Mouse (Mus musculus): ENCODE measurements around the gene Mmp10. TPM values are rescaled to one million over a fixed set of nuclear protein-coding genes. Genes with fewer than 3 reads are reported as not detected.

The Mmp10 gene
- not detected for total RNA-seq (2021)
- long read RNA-seq, experiment 1, result 0 reads
- long read RNA-seq, experiment 2, result 0 reads

DNA sequence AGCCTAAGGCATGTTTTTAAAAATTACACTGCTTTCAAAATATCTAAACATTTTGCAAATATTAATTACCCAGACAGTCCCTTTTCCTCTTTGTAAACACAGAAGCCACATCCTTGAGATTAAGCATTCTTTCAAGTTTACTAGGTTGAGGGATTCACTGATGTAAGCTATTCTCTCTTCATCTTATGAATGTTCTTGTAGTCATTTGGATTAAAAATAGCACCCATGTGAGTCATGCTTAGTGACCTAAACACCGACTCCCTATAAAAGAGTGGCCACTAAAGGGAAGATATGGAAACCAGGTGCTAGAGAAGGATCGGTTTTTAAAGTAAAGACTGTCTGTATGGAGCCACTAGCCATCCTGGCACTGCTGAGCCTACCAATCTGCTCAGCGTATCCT, at the start of gene Mmp10:
Gene Mmp10 (plus strand): TSS at position 302 of the 400 bp plus-strand sequence.
- no peak for DNase-seq

DNA sequence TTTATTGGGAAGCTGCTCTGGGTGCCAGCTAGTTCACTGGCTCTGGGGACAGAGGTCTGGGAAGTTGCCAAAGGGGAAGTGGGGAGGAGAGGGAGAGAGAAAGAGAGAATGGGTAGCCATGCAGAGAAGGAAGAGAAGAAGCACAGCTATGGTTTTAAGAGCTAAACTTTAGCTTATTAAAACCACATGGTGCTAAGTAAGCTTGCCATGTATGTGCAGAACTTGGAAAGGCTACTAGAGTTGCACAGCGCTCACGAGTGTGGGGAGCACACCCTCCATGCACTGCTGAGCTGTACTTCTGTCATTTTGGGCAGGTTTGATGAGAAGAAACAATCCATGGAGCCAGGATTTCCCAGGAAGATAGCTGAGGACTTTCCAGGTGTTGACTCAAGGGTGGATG, 48.9 kb upstream of the Mmp10 start:
- no peak for DNase-seq

DNA sequence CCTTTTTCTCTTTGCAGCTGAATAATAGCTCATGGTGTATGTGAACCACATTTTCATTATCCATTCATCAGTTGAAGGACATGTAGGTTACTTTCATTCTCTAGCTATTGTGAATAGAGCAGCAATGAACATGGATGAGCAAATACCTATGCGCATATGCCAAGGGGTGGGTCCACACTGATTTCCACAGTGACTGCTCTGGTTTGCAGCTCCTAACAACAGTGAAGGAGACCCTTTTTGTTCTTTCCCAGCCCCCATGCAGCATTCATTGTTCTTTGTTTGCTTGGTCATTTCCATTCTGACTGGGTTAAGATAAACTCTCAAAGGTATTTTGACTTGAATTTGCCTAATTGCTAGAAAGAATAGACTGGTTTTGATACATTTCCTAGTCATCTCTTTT, 31.9 kb upstream of the Mmp10 start:
- DNase-seq, result no peak

DNA sequence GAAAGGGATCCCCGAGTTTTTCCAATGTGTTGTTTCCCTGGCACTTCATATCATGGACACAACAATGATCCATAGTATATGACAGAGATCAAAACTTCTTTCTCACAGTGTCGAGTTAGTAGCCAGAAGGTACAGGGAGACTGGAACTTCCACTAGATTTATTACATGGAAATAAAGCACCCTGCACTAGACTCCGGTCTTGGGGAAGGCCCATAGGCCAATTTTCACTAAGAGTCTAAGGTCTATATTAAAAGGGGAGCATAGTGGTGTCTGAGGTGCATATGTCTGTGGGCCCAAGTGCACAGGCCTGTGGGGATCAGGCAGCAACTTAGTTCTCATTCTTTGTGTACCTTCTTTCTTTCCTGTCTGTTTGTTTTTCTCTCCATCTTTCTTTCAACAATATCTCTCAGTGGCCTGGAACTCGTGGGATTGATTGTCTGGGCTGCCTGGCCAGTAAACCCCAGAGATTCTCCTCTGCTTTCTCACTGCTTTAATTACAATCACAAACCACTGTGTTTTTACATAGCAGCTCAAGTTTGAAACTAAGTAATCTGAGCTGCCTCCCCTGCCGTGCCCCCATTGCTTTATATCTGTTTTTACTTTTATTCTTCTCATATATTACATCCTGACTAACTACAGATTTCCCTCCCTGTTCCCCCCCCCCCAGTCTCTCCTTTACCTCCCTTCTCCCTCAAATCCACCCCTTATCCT, 18.3 kb upstream of the Mmp10 start:
- no peak for DNase-seq

DNA sequence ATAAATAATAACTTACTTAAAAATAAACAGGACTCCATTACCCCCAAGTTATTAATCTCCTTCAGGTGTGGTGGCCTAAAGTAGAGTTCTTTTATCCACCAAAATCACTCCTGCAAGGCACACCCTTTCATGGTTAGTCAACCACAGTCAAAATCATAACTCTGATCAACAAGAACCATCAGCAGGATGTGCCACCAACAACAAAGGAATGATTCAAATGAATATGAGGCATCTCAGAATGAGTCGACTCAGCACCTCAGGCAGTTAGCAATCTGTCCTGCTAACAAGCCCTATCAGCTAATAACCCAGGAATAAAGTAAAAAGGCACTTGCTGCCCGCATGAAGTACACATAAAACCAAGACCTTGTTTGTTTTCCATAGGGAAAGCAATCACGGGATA, 1.0 kb upstream of the Mmp10 start:
- DNase-seq, result no peak

DNA sequence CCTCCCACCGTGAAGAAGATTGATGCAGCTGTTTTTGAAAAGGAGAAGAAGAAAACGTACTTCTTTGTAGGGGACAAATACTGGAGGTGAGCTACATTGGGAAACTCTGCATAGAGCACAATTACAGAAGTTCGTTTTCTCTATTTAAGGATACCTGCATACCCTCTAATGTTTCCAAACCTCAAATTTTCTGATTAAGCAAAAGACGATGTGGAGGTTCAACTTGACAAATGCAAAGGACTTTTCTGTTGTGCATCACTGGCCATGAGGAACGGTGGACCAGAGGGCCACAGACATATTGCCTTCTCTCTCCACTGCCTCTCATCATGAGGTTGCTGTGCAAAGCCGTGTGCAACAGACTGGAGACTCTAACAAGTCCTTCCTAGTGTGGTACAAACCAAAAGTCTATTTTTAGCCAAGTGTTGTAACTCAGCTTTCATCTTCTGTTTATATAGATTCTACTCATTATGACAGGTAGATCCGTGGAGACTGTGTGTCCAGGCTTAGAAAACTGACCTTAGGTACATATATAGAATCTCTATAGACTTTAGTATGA, 5.2 kb downstream of the Mmp10 start:
- no peak for DNase-seq

DNA sequence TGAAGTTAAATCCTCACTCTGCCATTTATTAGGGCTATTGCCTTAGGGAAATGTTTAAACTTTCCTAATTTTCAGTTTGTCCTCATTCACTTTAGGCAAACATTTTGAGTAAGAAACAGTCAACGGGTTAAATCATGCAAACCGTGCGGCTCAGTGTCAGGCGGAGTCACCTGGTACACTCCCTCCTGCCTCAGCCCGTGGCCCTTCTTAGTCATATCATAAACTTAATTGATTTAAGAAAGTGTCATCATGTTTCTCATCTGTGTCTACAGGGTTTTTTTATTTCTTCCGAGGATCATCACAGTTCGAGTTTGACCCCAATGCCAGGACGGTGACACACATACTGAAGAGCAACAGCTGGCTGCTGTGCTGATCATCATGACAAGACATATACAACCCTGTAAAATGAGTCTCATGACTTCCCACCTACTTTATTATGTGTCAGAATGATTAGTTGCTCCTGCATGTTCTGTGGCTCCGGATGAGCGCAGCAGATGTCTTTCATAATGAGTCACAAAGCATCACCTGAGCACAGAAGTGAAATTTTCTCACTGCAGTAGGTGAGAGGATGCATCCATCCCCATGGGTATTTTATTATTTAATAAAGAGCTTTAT, 7.6 kb downstream of the Mmp10 start:
- no peak for DNase-seq

DNA sequence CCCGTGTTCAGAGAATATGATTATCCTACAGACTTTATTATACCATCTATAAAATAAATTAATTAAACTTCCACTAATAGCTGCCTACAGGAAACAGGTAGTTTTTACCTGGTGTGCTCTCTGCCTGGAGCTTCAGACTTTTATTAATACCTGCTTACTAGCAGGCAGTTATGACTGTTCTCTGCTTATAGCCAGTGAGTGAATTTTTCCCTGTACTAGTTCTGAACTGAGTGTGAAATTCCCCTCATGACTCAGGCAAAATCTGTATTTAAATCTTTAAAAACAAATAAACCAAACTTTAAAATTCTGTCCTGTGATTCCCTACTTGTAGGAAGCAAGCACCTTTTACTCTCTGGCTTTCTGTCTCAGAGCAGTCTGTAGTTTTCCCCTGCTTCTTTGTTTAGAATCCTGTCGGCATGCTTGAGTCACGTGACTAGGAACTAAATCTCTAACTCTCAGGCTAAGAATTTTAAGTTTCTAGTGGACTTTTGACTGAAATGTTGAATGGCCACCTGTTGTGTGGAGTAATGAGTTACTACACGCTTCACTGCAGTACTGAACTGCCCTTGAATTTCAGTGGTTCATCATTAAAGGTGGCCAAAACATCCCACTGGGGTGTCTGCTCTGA, 15.9 kb downstream of the Mmp10 start:
- no peak for DNase-seq

DNA sequence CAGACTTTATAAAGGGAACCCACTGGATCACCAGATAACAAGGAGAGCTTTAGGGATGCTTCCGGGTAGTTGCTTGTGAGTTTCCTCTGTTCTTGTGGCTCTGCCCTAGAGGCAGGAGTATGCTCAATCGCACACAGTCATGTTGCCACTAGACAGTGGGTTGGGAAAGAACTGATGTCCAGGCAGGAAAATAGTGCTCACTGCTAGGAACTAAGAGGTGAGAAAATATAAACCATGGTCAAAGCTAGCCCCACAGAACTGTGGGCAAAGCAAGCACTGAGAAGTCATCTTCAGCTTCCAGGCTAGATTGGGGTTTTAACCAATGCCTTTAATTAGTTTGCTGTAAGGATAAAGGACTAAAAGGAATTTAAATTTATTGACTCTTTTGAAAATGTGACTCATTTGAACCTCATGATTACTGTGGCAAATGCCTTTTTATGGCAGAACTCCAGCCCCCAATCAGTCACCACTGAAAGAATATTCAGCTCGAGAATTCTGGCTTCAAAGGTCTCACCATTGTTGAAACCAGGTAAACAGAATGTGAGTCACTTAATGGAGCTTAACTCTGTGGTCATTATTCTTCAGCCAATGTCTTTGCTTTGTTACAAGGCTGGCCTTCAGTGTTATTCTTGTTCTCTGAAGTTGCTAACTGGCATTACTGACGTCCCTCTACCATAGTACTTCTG, 24.2 kb downstream of the Mmp10 start:
- no peak for DNase-seq

DNA sequence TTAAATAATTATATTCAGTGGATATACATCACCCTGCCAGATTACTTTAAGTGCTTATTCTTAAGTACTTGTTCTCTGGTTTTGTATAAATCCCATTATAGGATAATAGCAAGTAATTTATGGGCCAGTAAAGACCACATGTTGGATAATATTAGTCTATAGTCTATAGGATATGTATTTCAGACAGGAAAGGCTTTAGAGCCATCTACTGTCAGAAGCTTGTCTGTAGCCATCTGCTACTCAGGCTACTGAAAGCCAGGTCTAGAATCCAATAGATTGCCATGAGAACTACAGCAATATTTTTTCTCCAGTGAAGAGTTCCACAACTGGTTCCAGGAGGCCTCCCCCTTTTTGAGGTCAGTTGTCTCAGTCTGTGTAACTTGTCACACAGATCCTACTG, 40.6 kb downstream of the Mmp10 start:
- DNase-seq, result no peak

DNA sequence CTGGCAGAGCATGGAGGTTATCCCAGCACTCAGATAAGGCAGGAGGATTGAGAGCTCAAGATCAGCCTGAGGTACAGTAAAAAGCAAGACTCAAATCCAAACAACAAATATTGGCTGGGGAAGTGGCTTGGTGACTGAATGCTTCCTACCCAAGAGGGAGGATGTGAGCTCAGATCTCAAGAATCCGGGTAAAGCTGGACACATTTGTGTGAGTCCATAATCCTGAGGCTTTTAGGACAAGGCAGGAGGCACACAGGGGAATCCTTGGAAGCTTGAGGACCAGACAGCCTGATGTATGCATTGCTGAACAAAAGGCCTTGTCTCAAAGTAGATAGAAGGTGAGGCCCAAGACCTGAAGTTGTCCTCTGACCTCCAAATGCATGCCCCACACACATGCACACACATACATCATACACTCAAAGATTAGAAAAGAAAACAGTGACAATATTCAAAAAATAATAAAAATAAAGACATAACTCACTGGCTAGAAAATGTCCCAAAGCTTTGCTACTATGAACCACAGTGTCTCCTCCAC, 42.8 kb downstream of the Mmp10 start:
- DNase-seq, result no peak

DNA sequence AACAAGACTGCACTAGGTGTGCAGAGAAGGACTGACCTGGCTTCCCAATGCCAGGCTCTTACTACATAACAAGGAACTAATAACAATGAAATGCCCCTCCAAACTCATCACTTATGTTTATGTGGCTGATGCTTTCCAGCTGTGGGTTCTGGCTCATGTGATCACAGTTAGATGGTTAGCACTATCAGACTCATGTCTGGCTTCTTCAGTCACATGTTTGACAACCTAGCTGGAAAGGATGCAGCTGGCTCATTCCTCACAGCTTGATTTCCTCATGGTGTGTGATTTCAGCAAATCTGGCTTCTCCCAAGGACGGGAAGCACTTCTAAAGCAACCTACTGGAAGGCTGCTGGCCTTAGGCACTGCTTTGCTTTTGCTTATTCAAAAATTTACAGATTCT, 43.3 kb downstream of the Mmp10 start:
- DNase-seq, result no peak

DNA sequence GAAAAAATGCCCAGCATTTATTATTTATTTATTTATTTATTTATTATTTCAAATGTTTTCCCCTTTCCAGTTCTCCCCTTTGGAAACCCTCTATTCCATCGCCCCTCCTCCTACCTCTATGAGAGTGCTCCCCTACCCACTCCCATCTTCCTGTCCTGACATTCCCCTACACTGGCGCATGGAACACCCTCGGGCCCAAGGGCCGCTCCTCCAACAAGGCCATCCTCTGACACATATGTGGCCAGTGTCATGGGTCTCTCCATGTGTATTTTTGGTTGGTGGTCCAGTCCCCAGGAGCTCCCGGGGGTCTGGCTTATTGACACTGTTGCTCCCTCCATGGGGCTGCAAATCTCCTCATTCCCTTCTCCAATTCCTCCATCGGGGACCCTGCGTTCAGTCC, 43.8 kb downstream of the Mmp10 start:
- DNase-seq, result no peak

DNA sequence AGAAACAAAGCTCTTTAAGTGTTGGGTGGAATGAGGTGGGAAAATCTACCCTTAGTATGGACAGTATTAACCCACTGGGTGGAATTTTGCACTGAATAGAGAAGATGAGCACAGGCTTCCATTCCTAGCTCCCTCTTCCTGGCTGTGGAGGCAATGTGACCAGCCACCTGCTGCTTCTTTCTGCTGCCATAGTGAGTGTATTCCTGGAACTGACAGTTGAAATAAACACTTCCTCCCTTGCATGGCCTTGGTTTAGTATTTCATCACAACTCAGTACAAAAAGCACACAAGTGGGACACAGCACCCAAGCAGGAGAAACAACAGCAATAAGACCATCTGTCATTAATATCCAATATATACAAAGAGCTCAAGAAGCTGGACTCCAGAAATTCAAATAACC, 49.8 kb downstream of the Mmp10 start:
- DNase-seq, result no peak

DNA sequence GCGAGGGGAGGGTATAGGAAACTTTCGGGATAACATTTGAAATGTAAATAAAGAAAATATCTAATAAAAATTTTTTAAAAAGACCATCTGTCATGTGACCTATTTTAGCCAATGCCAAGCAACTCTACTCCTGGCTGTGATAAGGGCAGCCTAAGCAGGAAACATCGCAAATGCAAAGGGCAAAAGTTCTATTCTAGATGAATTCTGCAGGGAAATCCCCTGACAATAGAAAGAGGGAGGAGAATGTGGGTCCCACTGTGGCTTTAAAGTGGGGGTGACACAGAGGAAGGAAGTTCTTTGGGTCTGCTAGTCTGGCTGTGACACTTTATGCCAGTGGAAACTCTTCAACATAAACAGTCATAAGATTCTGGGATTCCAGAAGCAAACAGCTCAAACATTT, 51.4 kb downstream of the Mmp10 start:
- DNase-seq, result no peak

DNA sequence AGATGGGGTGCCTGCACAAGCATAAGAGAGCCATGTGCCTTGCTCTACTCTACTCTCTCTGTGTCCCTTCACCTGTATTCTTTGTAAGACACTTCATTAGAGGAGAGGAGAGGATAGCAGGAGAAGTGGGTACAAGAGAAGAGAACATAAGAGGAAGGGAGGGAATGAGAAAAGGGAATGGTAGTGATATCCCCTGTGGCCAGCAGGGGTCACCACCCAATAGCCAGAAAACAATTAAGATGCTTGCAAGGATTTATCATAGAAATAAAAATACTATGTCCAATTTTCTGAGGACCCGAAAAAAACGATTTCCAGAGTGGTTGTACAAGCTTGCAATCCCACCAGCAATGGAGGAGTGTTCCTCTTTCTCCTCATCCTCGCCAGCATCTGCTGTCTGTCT, 52.2 kb downstream of the Mmp10 start:
- peak; percentile 52 for DNase-seq

DNA sequence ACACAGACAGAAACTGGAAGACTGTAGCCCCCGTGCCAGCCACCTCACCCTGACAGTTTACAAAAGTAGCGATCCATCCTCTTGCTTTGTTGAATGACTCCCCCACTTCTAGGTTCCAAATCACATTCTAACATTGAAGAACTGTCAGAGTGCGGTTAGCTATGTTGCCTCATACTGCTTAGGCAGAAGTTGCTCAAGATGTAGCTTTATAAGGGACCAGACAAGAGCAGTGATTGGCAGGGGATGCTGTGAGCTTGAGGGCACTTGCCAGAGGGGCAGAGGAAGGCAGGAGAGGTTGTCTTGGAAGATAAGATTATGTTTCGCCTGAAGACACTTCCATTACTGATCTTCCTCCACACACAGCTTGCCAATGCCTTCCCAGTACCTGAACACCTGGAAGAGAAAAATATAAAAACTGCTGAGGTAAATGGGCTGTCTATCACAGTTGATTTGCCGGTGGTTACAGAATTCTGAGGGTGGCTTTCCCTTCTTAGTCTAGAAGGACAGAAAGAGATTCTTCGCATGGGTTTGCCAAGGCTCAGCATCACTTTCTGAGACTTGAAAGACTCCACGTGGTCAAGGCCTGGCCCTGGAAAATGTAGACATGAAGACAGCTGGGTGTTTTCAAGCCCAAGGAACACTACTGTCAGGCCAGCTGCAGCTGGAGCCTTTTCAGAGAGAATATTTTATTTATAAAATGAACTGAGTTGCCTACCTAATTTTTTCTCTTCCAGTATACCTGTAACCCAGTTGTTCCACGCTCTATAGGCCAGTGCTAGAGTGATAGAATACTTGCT, 56.3 kb downstream of the Mmp10 start, which contains the start of gene Mmp8:
Gene Mmp8 (plus strand): TSS at position 236 of the 797 bp plus-strand sequence.
- DNase-seq, result no peak
